ENCODE assay signal across 8 mouse cellular contexts in genomic region chr1:167211979-167212614, GRCm38 (mm10).
DNase-seq lines count a peak whose midpoint lies in the region; ATAC-seq and TF ChIP-seq lines count a peak whose summit lies in the region.

No protein-coding gene starts in this region.

- no peaks in the 10 kb centered on the region for H3K4me1 ChIP-seq in forebrain, embryonic 14.5 days (ENCODE audit: control insufficient read depth, insufficient read depth, low read length)
- no peaks in the 10 kb centered on the region for H3K4me1 ChIP-seq in intestine, embryonic 15.5 days (replicated peaks)
- H3K4me1 ChIP-seq in midbrain, embryonic 11.5 days (ENCODE audit: control insufficient read depth, insufficient read depth, low read length) = no peaks in the 10 kb centered on the region

- 23% methylated on average over 7 of the region's 7 CpGs for WGBS in forebrain, embryonic 14.5 days
- 27% methylated on average over 7 of the region's 7 CpGs for WGBS in intestine, embryonic 15.5 days
- 31% methylated on average over 7 of the region's 7 CpGs for WGBS in midbrain, embryonic 11.5 days

- intact Hi-C loops in left cerebral cortex, adult 2 months (cut with DNase I) = loop anchor here (1.0 to 5.0 kb wide), 4 partner anchors 210 to 783 kb away; partner anchors contain the start of gene Fam78b

- H3K27ac ChIP-seq in forebrain, embryonic 14.5 days (ENCODE audit: low read depth, low read length) = no peak overlapping the region
- no peak overlapping the region for H3K27ac ChIP-seq in intestine, embryonic 15.5 days
- H3K27ac ChIP-seq in left cerebral cortex, adult 2 months = no peak overlapping the region
- no peak overlapping the region for H3K27ac ChIP-seq in midbrain, embryonic 11.5 days (ENCODE audit: low read depth, low read length)

- ATAC-seq in forebrain, embryonic 14.5 days = peak; percentile 85
- ATAC-seq in intestine, embryonic 15.5 days = peak; percentile 59; the same call in 1 of the 2 replicates
- peak; percentile 77 for ATAC-seq in midbrain, embryonic 11.5 days (ENCODE audit: low FRiP score)

- DNase-seq in testis, postnatal 10 days (ENCODE audit: low spot score) = peak; percentile 72
- no peak for DNase-seq in testis, postnatal 14 days (ENCODE audit: low spot score)
- DNase-seq in cerebellum, adult 11 months = peak; percentile 70
- DNase-seq in forebrain, embryonic 14.5 days (ENCODE audit: low spot score) = peak; percentile 82
- peak; percentile 64 to 68 for DNase-seq in left cerebral cortex, adult 2 months (ENCODE audit: extremely low spot score in 1 of 2, low spot score in 2 of 2)
- DNase-seq in midbrain, embryonic 11.5 days (ENCODE audit: low spot score, missing footprints) = peak; percentile 93
- peak; percentile 70 for DNase-seq in right cerebral cortex, postnatal 4 days

- no peak overlapping the region for H3K4me3 ChIP-seq in forebrain, embryonic 14.5 days (ENCODE audit: low read depth, low read length)
- H3K4me3 ChIP-seq in intestine, embryonic 15.5 days (replicated peaks) = no peak overlapping the region
- H3K4me3 ChIP-seq in left cerebral cortex, adult 2 months = no peak overlapping the region
- no peak overlapping the region for H3K4me3 ChIP-seq in midbrain, embryonic 11.5 days (ENCODE audit: low read depth, low read length)

- H3K9ac ChIP-seq in forebrain, embryonic 14.5 days (ENCODE audit: low read length) = peak overlapping the region; percentile 18; the same call in 1 of the 2 replicates
- H3K9ac ChIP-seq in intestine, embryonic 15.5 days = no peak overlapping the region
- H3K9ac ChIP-seq in midbrain, embryonic 11.5 days (ENCODE audit: low read length) = no peak overlapping the region

- no peaks in the 10 kb centered on the region for H3K27me3 ChIP-seq in forebrain, embryonic 14.5 days (replicated peaks; ENCODE audit: control insufficient read depth, insufficient read depth, low read length)
- no peaks in the 10 kb centered on the region for H3K27me3 ChIP-seq in intestine, embryonic 15.5 days (replicated peaks)
- H3K27me3 ChIP-seq in midbrain, embryonic 11.5 days (ENCODE audit: control insufficient read depth, insufficient read depth, low read length) = no peaks in the 10 kb centered on the region

- H3K9me3 ChIP-seq in forebrain, embryonic 14.5 days (replicated peaks; ENCODE audit: control insufficient read depth, low read length) = no peaks in the 10 kb centered on the region
- H3K9me3 ChIP-seq in intestine, embryonic 15.5 days = no peaks in the 10 kb centered on the region
- H3K9me3 ChIP-seq in midbrain, embryonic 11.5 days (ENCODE audit: control insufficient read depth, low read length) = no peaks in the 10 kb centered on the region

- no peaks in the 10 kb centered on the region for H3K36me3 ChIP-seq in forebrain, embryonic 14.5 days (ENCODE audit: control insufficient read depth, insufficient read depth, low read length)
- H3K36me3 ChIP-seq in intestine, embryonic 15.5 days = no peaks in the 10 kb centered on the region
- no peaks in the 10 kb centered on the region for H3K36me3 ChIP-seq in midbrain, embryonic 11.5 days (ENCODE audit: control insufficient read depth, insufficient read depth, low read length)

- peak overlapping the region; percentile 24; the same call in 1 of the 2 replicates for H3K4me2 ChIP-seq in forebrain, embryonic 14.5 days (ENCODE audit: low read length)
- no peak overlapping the region for H3K4me2 ChIP-seq in intestine, embryonic 15.5 days (replicated peaks)
- no peak overlapping the region for H3K4me2 ChIP-seq in midbrain, embryonic 11.5 days

- peak; percentile 87 for TF ChIP-seq CTCF in left cerebral cortex, adult 2 months (IDR thresholded peaks at IDR 0.05)
